Mouse (Mus musculus) thymus, adult 18-20 months (tissue): ENCODE results near the gene Prrg2.
"Not testable (repeated sequence)": the region's sequence is repeated elsewhere in the genome, so short reads cannot be mapped to it uniquely, and the experiment has no call there.

Source experiments
- DNase-seq, 2 experiments: peaks; one replicate each; pipeline ENCODE4 v3.0.0; 2022; ENCODE audit warnings: mixed read lengths in 2 of 2

The Prrg2 gene

GRCm38 (mm10) chr7:45062239-45062835 is at the start of gene Prrg2, which contains the start of gene Nosip:
TSS of gene Prrg2 (minus strand) at chr7:45062677.
TSS of gene Nosip (plus strand) at chr7:45062429.
- peak; percentile 87 to 94 for DNase-seq

- DNase-seq, result no peak
Measured at GRCm38 (mm10) chr7:45111940-45112339, 49.5 kb upstream of the Prrg2 start.

GRCm38 (mm10) chr7:45110089-45110488 is 47.6 kb upstream of the Prrg2 start:
- not testable (repeated sequence) for DNase-seq

DNA sequence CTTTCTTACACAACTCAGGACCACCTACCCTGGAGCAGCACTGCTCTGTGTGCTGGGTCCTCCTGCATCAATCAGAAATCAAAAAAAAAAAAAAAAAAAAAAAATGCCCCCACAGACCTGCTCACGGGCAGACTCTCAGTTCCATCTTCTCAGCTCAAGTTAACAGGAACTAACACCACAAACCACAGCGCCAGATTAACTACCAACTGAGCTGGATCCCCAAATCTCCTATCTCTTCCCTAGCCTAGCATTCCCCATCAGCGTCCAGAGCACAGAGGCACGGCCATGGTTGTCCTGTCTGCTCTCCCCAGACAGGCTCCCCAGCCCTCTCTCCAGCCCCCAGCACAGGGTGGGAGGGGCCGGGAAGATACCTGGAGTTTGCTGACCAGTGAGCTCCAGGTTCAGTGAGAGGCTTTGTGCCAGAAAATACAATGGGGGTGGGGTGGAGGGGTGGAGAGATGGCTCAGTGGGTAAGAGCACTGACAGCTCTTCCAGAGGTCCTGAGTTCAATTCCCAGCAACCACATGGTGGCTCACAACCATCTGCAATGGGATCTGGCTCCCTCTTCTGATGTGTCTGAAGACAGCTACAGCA is 44.7 kb upstream of the Prrg2 start:
- DNase-seq, result no peak

DNA sequence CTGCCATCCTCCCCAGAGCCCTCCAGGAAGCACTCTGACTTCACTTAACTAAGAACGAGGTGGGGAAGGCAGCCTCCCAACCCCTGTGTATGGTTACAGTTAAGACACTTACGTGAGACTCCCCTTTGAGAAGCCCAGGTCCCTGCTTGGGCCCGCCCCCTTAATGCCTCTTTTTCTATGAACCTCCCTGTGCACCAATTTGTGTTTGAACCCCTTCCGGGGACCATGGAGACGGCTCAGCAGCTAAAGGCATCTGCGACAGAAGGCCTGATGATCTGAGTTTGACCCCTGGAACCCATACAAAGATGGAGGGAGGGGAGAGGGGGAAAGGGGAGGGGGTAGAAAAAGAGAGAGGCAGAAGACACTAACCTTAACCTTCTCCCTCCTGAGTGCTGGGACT is 44.0 kb upstream of the Prrg2 start:
- no peak for DNase-seq

GRCm38 (mm10) chr7:45105491-45105890 is 43.0 kb upstream of the Prrg2 start:
- DNase-seq, result no peak

- no peak for DNase-seq
Measured at GRCm38 (mm10) chr7:45104941-45105340, 42.5 kb upstream of the Prrg2 start.

DNA sequence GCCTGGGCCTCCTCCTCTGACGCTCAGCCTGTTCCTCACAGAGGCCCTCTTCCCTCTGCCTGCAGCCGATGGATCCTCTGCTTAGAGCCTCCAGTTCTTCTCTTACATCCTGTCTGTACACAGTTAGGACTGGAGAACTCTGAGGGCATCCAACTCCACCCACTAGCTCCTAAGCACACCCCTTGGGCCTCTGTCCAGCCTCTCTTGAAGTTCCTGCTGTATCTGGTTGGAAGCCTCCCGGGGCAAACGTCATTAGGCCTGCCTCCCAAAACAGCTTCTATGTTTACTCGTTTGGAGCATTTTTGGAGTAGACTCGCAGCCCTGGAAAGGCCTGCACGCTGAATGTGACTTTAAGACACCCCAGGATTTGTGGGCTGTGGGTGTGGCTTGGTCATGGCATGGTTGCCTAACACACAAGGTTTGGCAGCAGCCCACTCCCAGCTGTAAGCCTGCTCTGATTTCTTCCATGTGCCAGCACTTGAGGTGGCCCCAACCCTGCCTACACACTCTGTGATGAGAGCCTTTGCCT is 41.2 kb upstream of the Prrg2 start, which contains the start of gene Fcgrt:
Gene Fcgrt, minus strand, starts transcription at position 200 of the 529 bp plus-strand sequence.
- DNase-seq, result peak in 1 of 2 experiments; percentile 35

- no peak for DNase-seq
Measured at GRCm38 (mm10) chr7:45102940-45103585, 40.6 kb upstream of the Prrg2 start.

- DNase-seq, result no peak
Measured at GRCm38 (mm10) chr7:45102441-45102840, 40.0 kb upstream of the Prrg2 start.

GRCm38 (mm10) chr7:45100046-45100445 is 37.6 kb upstream of the Prrg2 start:
- no peak for DNase-seq

GRCm38 (mm10) chr7:45098541-45099240 is 36.2 kb upstream of the Prrg2 start:
- DNase-seq, result no peak

- DNase-seq, result no peak
Measured at GRCm38 (mm10) chr7:45097479-45097878, 35.0 kb upstream of the Prrg2 start.

GRCm38 (mm10) chr7:45095965-45096364 is 33.5 kb upstream of the Prrg2 start:
- DNase-seq, result not testable (repeated sequence)

DNA sequence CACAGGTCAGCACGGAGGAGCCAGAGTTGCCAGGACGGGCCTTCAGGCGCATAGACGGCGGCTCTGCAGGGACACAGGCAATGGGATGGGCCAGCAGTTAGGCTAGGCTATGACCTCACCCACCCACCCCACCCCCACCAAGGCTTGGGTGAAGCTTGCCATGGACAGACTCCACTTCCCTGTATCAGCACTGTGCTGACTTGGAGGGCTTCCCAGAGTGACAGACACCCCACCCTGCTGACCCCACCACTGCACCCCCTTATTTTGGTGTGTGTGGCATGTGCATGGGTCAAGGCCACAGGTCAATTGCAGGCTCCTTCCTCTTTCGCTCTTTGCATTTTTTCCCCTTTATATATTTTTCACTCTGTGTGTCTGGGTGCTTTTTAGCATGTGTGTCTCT is 32.9 kb upstream of the Prrg2 start:
- no peak for DNase-seq

DNA sequence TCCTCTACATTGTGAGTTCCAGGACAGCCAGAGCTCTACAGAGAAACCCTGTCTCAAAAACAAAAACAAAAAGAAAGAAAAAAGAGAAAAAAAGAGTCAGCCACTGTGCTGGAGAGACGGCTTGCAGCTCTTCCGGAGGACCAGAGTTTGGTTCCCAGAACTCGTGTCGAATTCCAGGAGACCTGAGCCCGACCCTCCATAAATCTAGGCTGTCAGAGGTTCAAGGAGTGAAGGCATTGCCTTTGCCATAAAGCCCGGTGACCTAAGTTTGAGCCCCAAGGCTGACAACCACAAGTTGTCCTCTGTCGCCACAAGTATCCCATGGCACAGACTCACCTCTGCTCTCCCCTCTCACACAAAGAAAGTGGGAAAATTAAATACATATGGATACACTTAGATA is 31.6 kb upstream of the Prrg2 start:
- no peak for DNase-seq

DNA sequence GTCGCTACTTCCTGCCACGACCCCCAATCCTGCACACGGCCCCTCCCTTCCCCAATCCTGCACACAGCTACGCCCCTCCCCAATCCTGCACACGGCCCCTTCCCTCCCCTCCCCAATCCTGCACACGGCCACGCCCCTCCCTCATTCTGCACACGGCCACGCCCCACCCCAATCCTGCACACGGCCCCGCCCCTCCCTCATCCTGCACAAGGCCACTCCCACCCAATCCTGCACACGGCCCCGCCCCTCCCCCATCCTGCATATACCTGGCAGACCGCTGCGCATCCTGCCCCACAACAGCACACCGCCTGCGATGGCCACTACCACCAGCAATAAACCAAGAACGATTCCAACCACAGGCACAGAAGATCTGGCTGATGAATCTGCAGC is 31.0 kb upstream of the Prrg2 start:
- DNase-seq, result no peak

DNA sequence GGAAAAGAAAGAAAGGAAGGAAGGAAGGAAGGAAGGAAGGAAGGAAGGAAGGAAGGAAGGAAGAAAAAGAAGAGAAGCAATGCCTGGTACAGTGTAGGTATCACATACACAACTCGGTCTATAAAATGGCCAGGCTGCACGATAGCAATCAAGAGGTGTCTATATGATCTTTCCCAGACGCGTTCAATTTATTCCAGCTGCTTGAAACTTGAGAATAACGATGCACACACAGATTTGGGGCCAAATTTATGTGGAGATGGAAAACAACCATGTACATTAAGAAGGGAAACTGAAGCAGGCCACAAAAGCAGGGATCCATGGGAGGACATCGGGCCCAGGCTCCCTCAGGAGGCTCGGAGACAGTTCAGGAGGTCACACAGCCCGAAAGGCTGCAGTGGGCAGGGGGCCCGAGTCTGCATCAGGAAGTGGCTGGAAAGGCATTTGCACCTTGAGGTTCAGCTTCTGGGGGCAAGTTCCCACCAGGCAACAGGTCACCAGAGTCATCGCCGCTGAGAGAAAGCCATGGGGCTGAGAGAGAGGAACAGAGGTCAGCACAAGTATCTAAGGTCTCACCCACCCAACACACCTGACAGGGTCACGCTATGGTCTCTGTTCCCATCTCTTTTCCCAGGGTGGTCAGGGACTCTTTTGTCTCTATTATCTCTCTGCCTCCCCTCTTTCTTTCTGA is 30.5 kb upstream of the Prrg2 start:
- DNase-seq, result no peak

- no peak for DNase-seq
Measured at GRCm38 (mm10) chr7:45092048-45092447, 29.6 kb upstream of the Prrg2 start, which contains the start of gene Rcn3. TSS of gene Rcn3 (minus strand) at chr7:45092221.

DNA sequence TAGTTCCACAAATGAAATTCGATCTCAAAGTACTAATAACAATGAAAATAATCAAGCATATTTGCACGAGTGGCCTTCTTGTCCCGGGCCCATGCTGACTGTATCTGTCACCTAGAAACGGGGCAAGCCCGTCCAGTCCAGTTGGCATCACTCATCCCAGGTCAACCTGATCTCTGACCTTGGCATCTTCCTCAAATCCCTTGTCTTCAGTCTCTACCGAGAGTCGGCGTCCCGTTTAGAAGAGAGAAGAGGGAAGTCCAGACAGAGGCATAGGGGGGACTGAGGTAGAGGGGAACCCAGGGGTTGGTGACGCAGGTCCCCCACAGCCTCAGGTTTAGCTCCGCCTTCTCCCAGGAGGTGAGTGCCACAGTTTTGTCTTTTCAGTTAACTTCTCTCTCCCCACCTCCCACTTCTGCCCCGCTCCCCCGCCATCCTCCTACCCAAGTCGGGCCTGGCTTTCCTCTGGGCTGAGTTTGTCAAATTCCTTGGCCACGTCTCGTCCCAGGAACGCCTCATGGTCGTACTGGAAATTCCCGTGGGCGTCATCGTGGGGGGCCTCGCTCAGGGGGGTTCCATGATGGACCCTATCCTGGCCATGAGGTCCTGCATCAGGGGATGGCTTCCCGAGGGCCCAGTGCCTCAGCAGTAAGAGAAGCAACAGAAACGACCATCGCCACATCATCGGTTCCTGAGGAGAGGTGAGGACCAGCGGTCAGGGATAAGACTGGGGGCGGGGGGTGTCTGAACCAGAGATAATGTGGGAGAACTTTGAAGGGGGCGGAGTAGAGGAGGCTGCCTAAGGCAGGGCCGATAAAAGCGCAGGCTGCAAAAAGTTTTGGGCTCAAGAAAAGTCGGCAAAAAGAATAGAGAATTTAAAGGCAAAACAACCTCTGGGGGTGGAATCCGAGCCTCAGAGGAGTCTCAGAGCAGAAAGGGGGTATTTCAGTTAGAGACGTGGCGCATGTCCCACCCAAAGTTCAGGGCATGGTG is 28.8 kb upstream of the Prrg2 start:
- no peak for DNase-seq

GRCm38 (mm10) chr7:45090251-45090977 is 27.9 kb upstream of the Prrg2 start:
- DNase-seq, result no peak
